Mouse (Mus musculus) lung, postnatal 0 days (tissue): ENCODE data around the gene Calu. TPM values are rescaled to one million over a fixed set of nuclear protein-coding genes. Genes with fewer than 3 reads are reported as not detected.
"Not testable (repeated sequence)": the region's sequence is repeated elsewhere in the genome, so short reads cannot be mapped to it uniquely, and the experiment has no call there.

Experiments
- ATAC-seq: fragments of 200-750 bp; cut with Nextera tagmentation; 2 replicates; pipeline ENCODE4 v1.8.0; 2017; ENCODE audit warnings: moderate library complexity
- DNase-seq: peaks from one replicate; pipeline ENCODE4 v3.0.0-alpha.2; 2016; ENCODE audit warnings: low spot score
- H3K27ac ChIP-seq: fragments of 300-500 bp; sonication (generic); 2 replicates; pipeline ENCODE4 v1.5.1; 2014; ENCODE audit warnings: antibody characterized with exemption, mild to moderate bottlenecking, low read length, mixed read lengths
- H3K27me3 ChIP-seq: fragments of 300-500 bp; sonication (generic); replicated peaks from 2 replicates; pipeline ENCODE4 v1.6.1; 2014; ENCODE audit warnings: low read length, mixed read lengths; ENCODE audit not compliant: insufficient read depth
- H3K36me3 ChIP-seq: fragments of 300-500 bp; sonication (generic); 2 replicates; pipeline ENCODE4 v1.6.1; 2014; ENCODE audit warnings: low read length, mixed read lengths; ENCODE audit not compliant: insufficient read depth
- H3K4me1 ChIP-seq: fragments of 300-500 bp; sonication (generic); 2 replicates; pipeline ENCODE4 v1.6.1; 2014; ENCODE audit warnings: antibody characterized with exemption, low read depth, low read length, mixed read lengths; ENCODE audit not compliant: insufficient read depth
- H3K4me2 ChIP-seq: fragments of 300-500 bp; sonication (generic); replicated peaks from 2 replicates; pipeline ENCODE4 v1.6.1; 2014; ENCODE audit warnings: low read depth, mild to moderate bottlenecking, low read length, moderate library complexity, mixed read lengths
- H3K4me3 ChIP-seq: fragments of 300-500 bp; sonication (generic); 2 replicates; pipeline ENCODE4 v1.5.1; 2014; ENCODE audit warnings: low read depth, low read length
- H3K9ac ChIP-seq: fragments of 300-500 bp; sonication (generic); replicated peaks from 2 replicates; pipeline ENCODE4 v1.6.1; 2014; ENCODE audit warnings: low read depth, mild to moderate bottlenecking
- H3K9me3 ChIP-seq: fragments of 300-500 bp; sonication (generic); 2 replicates; pipeline ENCODE4 v1.6.1; 2016; ENCODE audit warnings: low read length, mixed read lengths
- CTCF ChIP-seq: IDR thresholded peaks from 2 replicates; pipeline ENCODE4 v1.5.1; 2016; ENCODE audit warnings: antibody characterized with exemption, mild to moderate bottlenecking
- EP300 ChIP-seq: IDR thresholded peaks from 2 replicates; pipeline ENCODE4 v1.6.1; 2016; ENCODE audit warnings: antibody characterized with exemption, mild to moderate bottlenecking, control low read depth
- WGBS: fragments of 180-500 bp; shearing (Covaris S2); extraction: QIAGEN DNeasy Blood & Tissue Kit; methylation state at CpG from one replicate; pipeline ENCODE4 v1.1.7; 2014; 5-methylcytosine and 5-hydroxymethylcytosine counted together
- polyA plus RNA-seq: library from polyadenylated mRNA; unstranded; fragments of >200 nt; fragmentation: Nextera tagmentation; extraction: Ambion mirVana; gene quantifications from 2 replicates; pipeline ENCODE4 v1.2.1, GENCODE M21; 2015

Gene Calu
- polyA plus RNA-seq, 1 experiment from 2014 or later: 232 TPM

DNA sequence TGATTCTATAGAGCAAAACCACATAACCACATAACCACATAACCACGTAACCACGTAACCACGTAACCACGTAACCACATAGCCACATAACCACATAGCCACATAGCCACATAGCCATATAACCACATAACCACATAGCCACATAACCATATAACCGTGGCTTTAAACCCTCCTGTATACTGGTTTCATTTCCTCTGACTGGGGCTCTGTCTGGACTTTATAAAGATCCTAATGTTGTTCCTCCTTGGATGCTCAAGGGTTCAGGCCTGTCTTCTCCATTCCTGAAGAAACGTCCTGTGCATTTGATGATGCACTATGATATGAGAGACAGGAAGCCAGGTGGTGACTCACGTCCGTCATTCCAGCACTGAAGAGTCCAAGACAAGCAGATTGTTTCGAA, 20.9 kb upstream of the Calu start:
- no peak for ATAC-seq
- Histone ChIP-seq H3K36me3 (no peaks in the 10 kb centered on the region), H3K9ac (no peak overlapping the region), H3K4me1 (no peaks in the 10 kb centered on the region), H3K9me3 (no peaks in the 10 kb centered on the region), H3K27me3 (no peaks in the 10 kb centered on the region), H3K4me2 (no peak overlapping the region), H3K27ac (no peak overlapping the region), H3K4me3 (no peak overlapping the region)
- DNase-seq: no peak
- TF ChIP-seq CTCF (no peak), EP300 (no peak)
- 80% methylated on average over 9 of the region's 9 CpGs for whole genome bisulfite sequencing

DNA sequence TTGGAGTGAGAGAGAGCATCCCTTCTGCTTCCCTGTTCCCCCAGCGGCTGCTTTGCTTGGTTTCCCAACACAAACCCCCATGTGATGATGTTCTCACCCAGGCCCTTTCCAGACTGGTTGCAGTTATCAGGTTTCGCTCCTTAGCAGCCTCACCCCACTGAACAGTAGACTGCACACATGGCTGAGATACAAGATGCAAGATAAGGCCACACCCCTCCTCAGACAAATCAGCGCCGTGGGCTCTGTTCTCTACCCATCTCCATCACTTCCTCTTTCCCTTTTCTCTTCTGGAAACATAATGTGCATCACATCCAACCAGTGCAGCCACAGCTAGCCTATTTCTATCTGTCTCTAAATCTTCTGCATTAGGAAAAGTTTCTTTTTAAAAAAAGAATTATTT, 18.4 kb upstream of the Calu start:
- H3K9me3 ChIP-seq: no peaks in the 10 kb centered on the region
- no peak for DNase-seq
- H3K4me1 ChIP-seq: no peaks in the 10 kb centered on the region
- ATAC-seq: no peak
- H3K27me3 ChIP-seq: no peaks in the 10 kb centered on the region
- H3K9ac ChIP-seq: no peak overlapping the region
- H3K4me3 ChIP-seq: no peak overlapping the region
- no peak overlapping the region for H3K27ac ChIP-seq
- H3K4me2 ChIP-seq: no peak overlapping the region
- H3K36me3 ChIP-seq: no peaks in the 10 kb centered on the region
- WGBS: 50% methylated on average over 4 of the region's 4 CpGs
- TF ChIP-seq CTCF (no peak), EP300 (no peak)

DNA sequence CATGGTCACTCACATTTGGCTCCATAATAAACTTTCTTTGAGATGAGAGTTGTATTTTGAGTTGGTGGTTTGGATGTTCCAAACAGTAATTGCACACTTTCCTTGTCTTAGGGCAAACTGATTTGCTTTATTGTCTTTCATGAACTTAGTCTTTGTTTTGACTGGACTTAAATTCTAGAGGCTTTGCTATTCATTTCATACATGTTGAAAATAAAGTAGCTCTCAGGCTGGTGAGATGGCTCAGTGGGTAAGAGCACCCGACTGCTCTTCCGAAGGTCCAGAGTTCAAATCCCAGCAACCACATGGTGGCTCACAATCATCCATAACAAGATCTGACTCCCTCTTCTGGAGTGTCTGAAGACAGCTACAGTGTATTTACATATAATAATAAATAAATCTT, 1.4 kb upstream of the Calu start:
- not testable (repeated sequence) for DNase-seq, H3K27me3 ChIP-seq, ATAC-seq

DNA sequence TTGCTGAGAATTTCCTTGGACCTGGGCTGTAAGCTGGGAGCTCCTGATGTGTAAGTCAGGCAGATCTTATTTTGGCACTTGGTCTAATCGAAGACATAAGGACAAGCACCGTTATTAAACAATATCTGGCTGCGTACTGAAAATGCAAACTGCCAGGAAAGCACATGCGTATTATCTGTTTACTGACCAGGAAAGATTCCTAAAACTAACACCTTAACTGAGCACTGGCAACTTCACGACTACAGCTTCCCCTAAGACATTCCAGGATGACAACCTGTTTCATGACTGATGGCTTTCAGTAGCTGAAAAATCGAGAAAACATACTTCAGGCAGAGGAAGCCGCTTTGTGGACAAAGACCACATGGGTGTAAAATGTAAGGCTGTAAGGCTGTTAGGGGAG, 680 bp upstream of the Calu start:
- ATAC-seq (no peak), DNase-seq (no peak)
- H3K4me3 ChIP-seq: peak overlapping the region; percentile 85
- no peaks in the 10 kb centered on the region for H3K9me3 ChIP-seq
- TF ChIP-seq EP300: no peak
- TF ChIP-seq CTCF: no peak
- peak overlapping the region; percentile 56 for H3K4me2 ChIP-seq
- no peaks in the 10 kb centered on the region for H3K27me3 ChIP-seq
- no peaks in the 10 kb centered on the region for H3K36me3 ChIP-seq
- H3K9ac ChIP-seq: peak overlapping the region; percentile 45
- peaks cover 5% of the 10 kb centered on the region; the same call in 1 of the 2 replicates for H3K4me1 ChIP-seq
- peak overlapping the region; percentile 84 for H3K27ac ChIP-seq
- WGBS: 16% methylated on average over 7 of the region's 7 CpGs

More for the DNA sequence above, 1.4 kb upstream of the Calu start:
- not testable (repeated sequence) for H3K4me1 ChIP-seq, H3K9me3 ChIP-seq, H3K36me3 ChIP-seq, H3K9ac ChIP-seq, H3K4me3 ChIP-seq, H3K27ac ChIP-seq, H3K4me2 ChIP-seq
- 98% methylated on average over 2 of the region's 2 CpGs for WGBS

DNA sequence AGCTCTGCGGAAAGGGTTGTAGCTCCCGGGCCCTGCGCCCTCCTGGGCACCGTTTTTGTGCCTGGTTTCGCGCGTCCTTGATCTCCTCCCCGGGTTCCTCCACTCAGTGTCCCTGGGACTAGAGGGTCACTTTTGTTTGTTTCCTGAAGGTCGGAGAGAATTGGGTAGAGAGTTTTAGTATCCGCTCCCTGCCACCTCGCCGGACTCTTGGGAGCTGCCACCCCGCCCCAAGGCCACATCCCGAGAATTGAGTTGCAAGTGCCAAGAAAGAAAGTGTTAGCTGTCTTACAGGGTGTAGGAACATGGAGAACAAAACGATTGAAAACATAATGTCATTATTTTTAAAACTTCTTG, 479 bp downstream of the Calu start:
- Histone ChIP-seq H3K27ac (peak overlapping the region; percentile 88), H3K27me3 (no peaks in the 10 kb centered on the region), H3K4me1 (peaks cover 5% of the 10 kb centered on the region; the same call in 1 of the 2 replicates), H3K9me3 (no peaks in the 10 kb centered on the region), H3K36me3 (no peaks in the 10 kb centered on the region), H3K4me2 (peak overlapping the region; percentile 56), H3K9ac (peak overlapping the region; percentile 92), H3K4me3 (peak overlapping the region; percentile 85)
- under 1% methylated on average over 15 of the region's 15 CpGs for WGBS
- TF ChIP-seq EP300 (no peak), CTCF (no peak)
- ATAC-seq (peak; percentile 14), DNase-seq (peak; percentile 56)

DNA sequence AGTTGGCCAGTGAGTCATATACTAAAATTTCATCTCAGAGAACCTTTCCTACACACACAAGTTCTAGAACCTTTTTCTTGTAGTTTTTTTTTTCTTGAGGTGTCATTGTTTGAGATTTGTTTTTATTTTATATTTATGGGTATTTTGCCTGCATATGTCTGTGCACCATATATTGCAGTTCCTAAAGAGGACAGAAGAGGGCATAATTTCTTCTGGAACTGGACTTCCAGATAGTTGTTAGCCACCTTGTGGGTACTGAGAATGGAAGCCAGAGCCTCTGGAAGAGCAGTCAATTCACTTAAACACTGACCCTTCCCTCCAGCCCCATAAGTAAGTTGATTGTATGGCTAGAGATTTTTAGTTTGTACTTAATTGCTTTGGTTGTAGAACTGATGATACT, 3.7 kb downstream of the Calu start:
- Histone ChIP-seq H3K4me3 (no peak overlapping the region), H3K9ac (no peak overlapping the region), H3K9me3 (no peaks in the 10 kb centered on the region), H3K27ac (no peak overlapping the region), H3K27me3 (no peaks in the 10 kb centered on the region), H3K4me2 (no peak overlapping the region), H3K4me1 (peaks cover 5% of the 10 kb centered on the region; the same call in 1 of the 2 replicates), H3K36me3 (no peaks in the 10 kb centered on the region)
- TF ChIP-seq CTCF: peak; percentile 50
- TF ChIP-seq EP300: no peak
- ATAC-seq (no peak), DNase-seq (no peak)

DNA sequence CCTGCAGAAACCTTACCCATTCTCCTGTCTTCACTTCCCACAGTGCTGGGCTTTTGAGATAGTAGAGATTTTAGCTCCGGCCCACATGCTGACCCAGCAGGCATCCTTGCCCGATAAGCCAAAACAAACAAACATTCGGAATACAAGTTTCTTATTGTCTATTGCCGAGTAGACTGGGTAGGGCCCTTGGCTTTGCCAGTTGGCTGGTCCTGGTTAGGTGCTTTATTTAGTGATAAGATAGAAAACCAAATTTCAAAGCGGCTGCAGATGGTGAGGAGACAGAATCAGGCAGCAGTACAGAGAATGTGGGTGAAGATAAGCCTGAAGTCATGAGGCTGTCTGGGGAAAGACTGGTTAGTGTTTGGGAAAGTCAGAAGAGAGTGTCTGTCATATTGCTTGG, 4.9 kb downstream of the Calu start:
- Histone ChIP-seq H3K4me3 (no peak overlapping the region), H3K4me2 (no peak overlapping the region), H3K27me3 (no peaks in the 10 kb centered on the region), H3K36me3 (peaks cover 4% of the 10 kb centered on the region; the same call in 1 of the 2 replicates), H3K4me1 (peaks cover 5% of the 10 kb centered on the region; the same call in 1 of the 2 replicates), H3K9me3 (no peaks in the 10 kb centered on the region), H3K27ac (no peak overlapping the region), H3K9ac (no peak overlapping the region)
- ATAC-seq (no peak), DNase-seq (no peak)
- 35% methylated on average over 5 of the region's 5 CpGs for WGBS
- TF ChIP-seq CTCF: no peak
- no peak for TF ChIP-seq EP300
